ENCODE assay signal across 8 mouse cellular contexts in genomic region chrX:140665242-140665810, GRCm38 (mm10). TPM values are rescaled to one million over a fixed set of nuclear protein-coding genes. Genes with fewer than 3 reads are reported as not detected.
A peak's percentile ranks its signal among the peaks of the same experiment; 100 is the strongest.
DNase-seq lines count a peak whose midpoint lies in the region; ATAC-seq and TF ChIP-seq lines count a peak whose summit lies in the region.

No protein-coding gene starts in this region.

- peaks cover 5% of the 10 kb centered on the region; the same call in 1 of the 2 replicates for H3K27me3 ChIP-seq in hindbrain, embryonic 16.5 days (replicated peaks; ENCODE audit: control insufficient read depth, insufficient read depth, low read length)
- H3K27me3 ChIP-seq in midbrain, embryonic 13.5 days, result peaks cover 76% of the 10 kb centered on the region
- no peaks in the 10 kb centered on the region for H3K27me3 ChIP-seq in stomach, postnatal 0 days (ENCODE audit: control insufficient read depth, insufficient read depth, low read length)

- no peak for TF ChIP-seq EP300 in stomach, postnatal 0 days (optimal IDR thresholded peaks at IDR 0.05)

- peak; percentile 1 for DNase-seq in layer of hippocampus, adult 9-11 months
- DNase-seq in layer of hippocampus, adult 11-12 months (ENCODE audit: low spot score), result no peak
- peak; percentile 37 to 52 for DNase-seq in cerebellum, postnatal 14 days
- peak; percentile 40 for DNase-seq in gastrocnemius, postnatal 14 days
- peak; percentile 17 for DNase-seq in left cerebral cortex, postnatal 4 days
- peak; percentile 51 for DNase-seq in stomach, postnatal 0 days (ENCODE audit: low spot score)

- H3K36me3 ChIP-seq in hindbrain, embryonic 16.5 days (ENCODE audit: control insufficient read depth, insufficient read depth, low read length), result no peaks in the 10 kb centered on the region
- H3K36me3 ChIP-seq in midbrain, embryonic 13.5 days, result no peaks in the 10 kb centered on the region
- no peaks in the 10 kb centered on the region for H3K36me3 ChIP-seq in stomach, postnatal 0 days (ENCODE audit: control insufficient read depth, insufficient read depth, low read length)

- H3K9me3 ChIP-seq in hindbrain, embryonic 16.5 days (ENCODE audit: control insufficient read depth, low read length), result no peaks in the 10 kb centered on the region
- no peaks in the 10 kb centered on the region for H3K9me3 ChIP-seq in midbrain, embryonic 13.5 days
- H3K9me3 ChIP-seq in stomach, postnatal 0 days (ENCODE audit: control insufficient read depth, low read length), result no peaks in the 10 kb centered on the region

- ATAC-seq in hindbrain, embryonic 16.5 days, result peak; percentile 72
- ATAC-seq in midbrain, embryonic 13.5 days, result peak; percentile 78
- ATAC-seq in stomach, postnatal 0 days (ENCODE audit: low FRiP score, low TSS enrichment), result peak; percentile 53

- H3K4me3 ChIP-seq in hindbrain, embryonic 16.5 days (ENCODE audit: low read length), result peak overlapping the region; percentile 59
- peak overlapping the region; percentile 54 for H3K4me3 ChIP-seq in midbrain, embryonic 13.5 days (replicated peaks)
- peak overlapping the region; percentile 61 for H3K4me3 ChIP-seq in stomach, postnatal 0 days (ENCODE audit: low read depth, low read length)

- no peaks in the 10 kb centered on the region for H3K4me1 ChIP-seq in hindbrain, embryonic 16.5 days (ENCODE audit: control insufficient read depth, insufficient read depth, low read depth, low read length)
- H3K4me1 ChIP-seq in midbrain, embryonic 13.5 days (replicated peaks), result 0 out of 2 replicates have a peak, but pooled peaks cover 3% of the 10 kb centered on the region
- no peaks in the 10 kb centered on the region for H3K4me1 ChIP-seq in stomach, postnatal 0 days (replicated peaks; ENCODE audit: control insufficient read depth, insufficient read depth)

- H3K4me2 ChIP-seq in hindbrain, embryonic 16.5 days (ENCODE audit: low read length), result peak overlapping the region; percentile 59
- H3K4me2 ChIP-seq in midbrain, embryonic 13.5 days (replicated peaks), result peak overlapping the region; percentile 69
- peak overlapping the region; percentile 56 for H3K4me2 ChIP-seq in stomach, postnatal 0 days (replicated peaks; ENCODE audit: low read depth)

- intact Hi-C loops in gastrocnemius, postnatal 14 days (cut with DNase I; ENCODE audit: low total_unique reads), result no loop called here
- intact Hi-C loops in left cerebral cortex, postnatal 4 days (cut with DNase I), result no loop called here

- peak overlapping the region; percentile 78 for H3K27ac ChIP-seq in hindbrain, embryonic 16.5 days (ENCODE audit: low read depth, low read length)
- peak overlapping the region; percentile 64 for H3K27ac ChIP-seq in midbrain, embryonic 13.5 days
- H3K27ac ChIP-seq in stomach, postnatal 0 days (replicated peaks), result peak overlapping the region; percentile 90

- TF ChIP-seq CTCF in stomach, postnatal 0 days (IDR thresholded peaks at IDR 0.05; ENCODE audit: low read depth), result no peak

- 9% methylated on average over 24 of the region's 47 CpGs for WGBS in hindbrain, embryonic 16.5 days
- 33% methylated on average over 35 of the region's 47 CpGs for WGBS in midbrain, embryonic 13.5 days
- WGBS in stomach, postnatal 0 days, result 18% methylated on average over 33 of the region's 47 CpGs

- H3K9ac ChIP-seq in hindbrain, embryonic 16.5 days (ENCODE audit: low read depth, low read length), result peak overlapping the region; percentile 76
- peak overlapping the region; percentile 70 for H3K9ac ChIP-seq in midbrain, embryonic 13.5 days (replicated peaks)
- peak overlapping the region; percentile 80 for H3K9ac ChIP-seq in stomach, postnatal 0 days (ENCODE audit: low read length)

RNA-seq across cellular contexts. Expression of gene Mid2, which starts 0.9 kb away (rescaled TPM):
- 1 to 10 TPM; 7.7 to 9.5 TPM for total RNA-seq in gastrocnemius, postnatal 14 days (2021)
- polyA plus RNA-seq in hindbrain, embryonic 16.5 days (2015; fragmentation: Nextera tagmentation; extraction: Ambion mirVana), result 5.9 and 7.8 TPM in 2 replicates
- 10 to 100 TPM; 27.5 to 28.7 TPM for total RNA-seq in left cerebral cortex, postnatal 4 days (2021)
- 3.4 and 3.9 TPM in 2 replicates for polyA plus RNA-seq in midbrain, embryonic 13.5 days (2015; fragmentation: Nextera tagmentation; extraction: Ambion mirVana)
- polyA plus RNA-seq in stomach, postnatal 0 days (2015; fragmentation: Nextera tagmentation; extraction: Ambion mirVana), result 4.5 and 5.0 TPM in 2 replicates
